Mouse (Mus musculus): ENCODE results near the gene Pcdh17. TPM values are rescaled to one million over a fixed set of nuclear protein-coding genes. Genes with fewer than 3 reads are reported as not detected.

Pcdh17 gene
- polyA plus RNA-seq, 1 experiment, result 5.2 TPM

- peak; percentile 26 for DNase-seq
- Histone ChIP-seq H3K27ac (ENCODE audit: insufficient read depth, low read depth, low read length) (peak overlapping the region; percentile 0; the same call in 1 of the 2 replicates), H3K4me3 (ENCODE audit: insufficient read depth, low read depth, low read length) (peak overlapping the region; percentile 46), H3K27me3 (replicated peaks; ENCODE audit: control insufficient read depth, insufficient read depth, low read length) (peaks cover 1% of the 10 kb centered on the region; the same call in 1 of the 2 replicates), H3K36me3 (ENCODE audit: control insufficient read depth, insufficient read depth, low read length) (no peaks in the 10 kb centered on the region), H3K4me1 (ENCODE audit: control insufficient read depth, insufficient read depth, low read length) (peaks cover 4% of the 10 kb centered on the region; the same call in 1 of the 2 replicates)
- TF ChIP-seq POLR2A (IDR thresholded peaks at IDR 0.05; ENCODE audit: low read depth, low read length), result no peak
- WGBS, result 4% methylated on average over 45 of the region's 45 CpGs
Measured at GRCm38 (mm10) chr14:84447661-84448380, 4.5 kb downstream of the Pcdh17 start.

DNA sequence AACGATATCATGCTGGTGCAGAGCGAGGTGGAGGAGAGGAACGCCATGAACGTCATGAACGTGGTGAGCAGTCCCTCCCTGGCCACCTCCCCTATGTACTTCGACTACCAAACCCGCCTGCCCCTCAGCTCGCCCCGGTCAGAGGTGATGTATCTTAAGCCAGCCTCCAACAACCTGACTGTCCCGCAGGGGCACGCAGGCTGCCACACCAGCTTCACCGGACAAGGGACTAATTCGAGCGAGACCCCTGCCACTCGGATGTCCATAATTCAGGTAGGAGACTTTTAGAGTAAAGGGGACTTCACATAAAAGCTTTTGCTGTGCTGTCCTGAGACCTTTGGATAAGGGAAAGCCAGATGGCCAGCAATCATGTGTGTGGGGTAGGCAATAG lies 5.0 kb downstream of the Pcdh17 start:
- peaks cover 1% of the 10 kb centered on the region; the same call in 1 of the 2 replicates for H3K27me3 ChIP-seq (replicated peaks; ENCODE audit: control insufficient read depth, insufficient read depth, low read length)
- no peak for TF ChIP-seq POLR2A (IDR thresholded peaks at IDR 0.05; ENCODE audit: low read depth, low read length)
- no peak for TF ChIP-seq CTCF (conservative IDR thresholded peaks at IDR 0.05; ENCODE audit: insufficient read depth, insufficient read length, low read depth, low read length)
- H3K27ac ChIP-seq (ENCODE audit: insufficient read depth, low read depth, low read length), result peak overlapping the region; percentile 0; the same call in 1 of the 2 replicates
- H3K36me3 ChIP-seq (ENCODE audit: control insufficient read depth, insufficient read depth, low read length), result no peaks in the 10 kb centered on the region
- 4% methylated on average over 15 of the region's 15 CpGs for WGBS
- H3K4me1 ChIP-seq (ENCODE audit: control insufficient read depth, insufficient read depth, low read length), result peaks cover 4% of the 10 kb centered on the region; the same call in 1 of the 2 replicates
- peak; percentile 45 for DNase-seq
- H3K4me3 ChIP-seq (ENCODE audit: insufficient read depth, low read depth, low read length), result peak overlapping the region; percentile 46

GRCm38 (mm10) chr14:84454074-84454845 lies 10.9 kb downstream of the Pcdh17 start:
- no peak overlapping the region for H3K27ac ChIP-seq (ENCODE audit: insufficient read depth, low read depth, low read length)
- H3K27me3 ChIP-seq (replicated peaks; ENCODE audit: control insufficient read depth, insufficient read depth, low read length), result no peaks in the 10 kb centered on the region
- no peak for DNase-seq
- no peak overlapping the region for H3K4me3 ChIP-seq (ENCODE audit: insufficient read depth, low read depth, low read length)
- no peaks in the 10 kb centered on the region for H3K4me1 ChIP-seq (ENCODE audit: control insufficient read depth, insufficient read depth, low read length)
- no peak for TF ChIP-seq POLR2A (IDR thresholded peaks at IDR 0.05; ENCODE audit: low read depth, low read length)
- no peak for TF ChIP-seq CTCF (conservative IDR thresholded peaks at IDR 0.05; ENCODE audit: insufficient read depth, insufficient read length, low read depth, low read length)
- 52% methylated on average over 4 of the region's 4 CpGs for WGBS
- H3K36me3 ChIP-seq (ENCODE audit: control insufficient read depth, insufficient read depth, low read length), result no peaks in the 10 kb centered on the region

DNA sequence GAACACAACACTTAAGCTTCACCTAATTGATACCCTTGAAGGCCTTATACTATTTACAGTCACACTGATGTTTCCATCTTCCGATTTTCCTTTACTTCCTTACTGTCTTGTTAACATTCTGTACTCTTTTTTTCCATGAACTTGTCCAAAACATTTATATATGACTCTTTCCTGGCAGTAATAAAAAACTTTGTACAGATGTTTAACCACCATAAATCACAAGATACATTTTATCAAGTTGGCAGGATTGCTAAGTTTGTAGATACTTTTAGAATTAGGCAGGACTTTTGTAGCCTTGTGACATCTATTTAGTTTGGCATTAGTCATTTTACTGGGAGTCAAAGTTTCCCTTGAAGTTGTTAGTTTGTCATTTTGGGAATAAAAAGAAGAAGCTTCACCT lies 32.1 kb downstream of the Pcdh17 start:
- Histone ChIP-seq H3K4me3 (ENCODE audit: insufficient read depth, low read depth, low read length) (no peak overlapping the region), H3K4me1 (ENCODE audit: control insufficient read depth, insufficient read depth, low read length) (no peaks in the 10 kb centered on the region), H3K36me3 (ENCODE audit: control insufficient read depth, insufficient read depth, low read length) (no peaks in the 10 kb centered on the region), H3K27me3 (replicated peaks; ENCODE audit: control insufficient read depth, insufficient read depth, low read length) (no peaks in the 10 kb centered on the region), H3K27ac (ENCODE audit: insufficient read depth, low read depth, low read length) (no peak overlapping the region)
- TF ChIP-seq POLR2A (IDR thresholded peaks at IDR 0.05; ENCODE audit: low read depth, low read length) (no peak), CTCF (conservative IDR thresholded peaks at IDR 0.05; ENCODE audit: insufficient read depth, insufficient read length, low read depth, low read length) (no peak)
- no peak for DNase-seq
- WGBS, result 48% methylated on average over 1 of the region's 1 CpGs

DNA sequence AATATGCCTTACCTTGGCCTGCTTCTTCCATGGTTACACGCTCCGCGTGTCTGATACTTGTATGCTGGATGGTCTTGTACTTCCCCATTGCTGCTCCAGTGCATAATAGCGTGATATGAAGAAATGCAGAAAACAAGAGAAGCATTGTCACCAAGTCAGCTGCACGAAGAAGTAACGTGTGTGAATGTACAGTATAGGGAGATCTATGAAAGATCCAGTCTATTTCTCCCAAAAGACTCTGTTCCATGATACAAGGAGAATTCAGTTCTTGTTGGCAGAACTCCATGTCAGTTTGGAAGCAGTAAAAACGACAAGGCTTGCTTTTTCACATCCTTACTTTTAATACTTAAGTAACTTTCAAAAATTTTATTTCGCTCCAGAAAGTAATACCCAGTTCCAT lies 33.0 kb downstream of the Pcdh17 start:
- no peak for DNase-seq
- TF ChIP-seq POLR2A (IDR thresholded peaks at IDR 0.05; ENCODE audit: low read depth, low read length) (no peak), CTCF (conservative IDR thresholded peaks at IDR 0.05; ENCODE audit: insufficient read depth, insufficient read length, low read depth, low read length) (no peak)
- no peaks in the 10 kb centered on the region for H3K36me3 ChIP-seq (ENCODE audit: control insufficient read depth, insufficient read depth, low read length)
- no peaks in the 10 kb centered on the region for H3K27me3 ChIP-seq (replicated peaks; ENCODE audit: control insufficient read depth, insufficient read depth, low read length)
- H3K4me3 ChIP-seq (ENCODE audit: insufficient read depth, low read depth, low read length), result no peak overlapping the region
- no peak overlapping the region for H3K27ac ChIP-seq (ENCODE audit: insufficient read depth, low read depth, low read length)
- no peaks in the 10 kb centered on the region for H3K4me1 ChIP-seq (ENCODE audit: control insufficient read depth, insufficient read depth, low read length)
- WGBS, result 88% methylated on average over 8 of the region's 8 CpGs

GRCm38 (mm10) chr14:84476906-84477305 lies 33.5 kb downstream of the Pcdh17 start:
- TF ChIP-seq POLR2A (IDR thresholded peaks at IDR 0.05; ENCODE audit: low read depth, low read length) (no peak), CTCF (conservative IDR thresholded peaks at IDR 0.05; ENCODE audit: insufficient read depth, insufficient read length, low read depth, low read length) (no peak)
- no peak overlapping the region for H3K27ac ChIP-seq (ENCODE audit: insufficient read depth, low read depth, low read length)
- no peak overlapping the region for H3K4me3 ChIP-seq (ENCODE audit: insufficient read depth, low read depth, low read length)
- H3K36me3 ChIP-seq (ENCODE audit: control insufficient read depth, insufficient read depth, low read length), result no peaks in the 10 kb centered on the region
- no peaks in the 10 kb centered on the region for H3K27me3 ChIP-seq (replicated peaks; ENCODE audit: control insufficient read depth, insufficient read depth, low read length)
- 77% methylated on average over 4 of the region's 4 CpGs for WGBS
- DNase-seq, result no peak
- H3K4me1 ChIP-seq (ENCODE audit: control insufficient read depth, insufficient read depth, low read length), result no peaks in the 10 kb centered on the region

GRCm38 (mm10) chr14:84477411-84477810 lies 34.0 kb downstream of the Pcdh17 start:
- TF ChIP-seq CTCF (conservative IDR thresholded peaks at IDR 0.05; ENCODE audit: insufficient read depth, insufficient read length, low read depth, low read length) (no peak), POLR2A (IDR thresholded peaks at IDR 0.05; ENCODE audit: low read depth, low read length) (no peak)
- DNase-seq, result no peak
- no peak overlapping the region for H3K27ac ChIP-seq (ENCODE audit: insufficient read depth, low read depth, low read length)
- H3K36me3 ChIP-seq (ENCODE audit: control insufficient read depth, insufficient read depth, low read length), result no peaks in the 10 kb centered on the region
- 62% methylated on average over 13 of the region's 13 CpGs for WGBS
- H3K4me1 ChIP-seq (ENCODE audit: control insufficient read depth, insufficient read depth, low read length), result no peaks in the 10 kb centered on the region
- H3K4me3 ChIP-seq (ENCODE audit: insufficient read depth, low read depth, low read length), result no peak overlapping the region
- no peaks in the 10 kb centered on the region for H3K27me3 ChIP-seq (replicated peaks; ENCODE audit: control insufficient read depth, insufficient read depth, low read length)

Measured in kidney, adult 2 months (tissue).